Mouse (Mus musculus) heart, embryonic 11.5 days (tissue): ENCODE data around the gene Gm28635. TPM values are rescaled to one million over a fixed set of nuclear protein-coding genes. Genes with fewer than 3 reads are reported as not detected.

Source experiments
- ATAC-seq: fragments of 200-750 bp; cut with Nextera tagmentation; replicated peaks from 2 replicates; pipeline ENCODE4 v1.8.0; 2017; ENCODE audit warnings: moderate library complexity; ENCODE audit not compliant: insufficient number of reproducible peaks, low FRiP score, low TSS enrichment
- H3K27ac ChIP-seq: fragments of 300-500 bp; sonication (generic); 2 replicates; pipeline ENCODE4 v1.5.1; 2014; ENCODE audit warnings: mild to moderate bottlenecking, low read depth, low read length
- H3K27me3 ChIP-seq: fragments of 300-500 bp; sonication (generic); 2 replicates; pipeline ENCODE4 v1.6.1; 2014; ENCODE audit warnings: mild to moderate bottlenecking, low read length, mixed read lengths; ENCODE audit not compliant: control insufficient read depth, insufficient read depth
- H3K36me3 ChIP-seq: fragments of 300-500 bp; sonication (generic); 2 replicates; pipeline ENCODE4 v1.6.1; 2014; ENCODE audit warnings: mild to moderate bottlenecking, low read length, moderate library complexity, mixed read lengths; ENCODE audit not compliant: control insufficient read depth, insufficient read depth
- H3K4me1 ChIP-seq: fragments of 300-500 bp; sonication (generic); 2 replicates; pipeline ENCODE4 v1.6.1; 2014; ENCODE audit warnings: low read length; ENCODE audit not compliant: control insufficient read depth, insufficient read depth
- H3K4me2 ChIP-seq: fragments of 300-500 bp; sonication (generic); 2 replicates; pipeline ENCODE4 v1.6.1; 2014; ENCODE audit warnings: mild to moderate bottlenecking, moderate library complexity
- H3K4me3 ChIP-seq: fragments of 300-500 bp; sonication (generic); 2 replicates; pipeline ENCODE4 v1.5.1; 2014; ENCODE audit warnings: low read depth, low read length
- H3K9ac ChIP-seq: fragments of 300-500 bp; sonication (generic); 2 replicates; pipeline ENCODE4 v1.6.1; 2014; ENCODE audit warnings: mild to moderate bottlenecking, low read depth, low read length, moderate library complexity
- H3K9me3 ChIP-seq: fragments of 300-500 bp; sonication (generic); replicated peaks from 2 replicates; pipeline ENCODE4 v1.6.1; 2016; ENCODE audit warnings: low read length; ENCODE audit not compliant: control insufficient read depth
- WGBS: fragments of 180-500 bp; shearing (Covaris S2); extraction: QIAGEN DNeasy Blood & Tissue Kit; methylation state at CpG from one replicate; pipeline ENCODE4 v1.1.7; 2014; ENCODE audit not compliant: insufficient replicate concordance; 5-methylcytosine and 5-hydroxymethylcytosine counted together
- polyA plus RNA-seq: library from polyadenylated mRNA; unstranded; fragments of >200 nt; fragmentation: Nextera tagmentation; extraction: Ambion mirVana; gene quantifications from 2 replicates; pipeline ENCODE4 v1.2.1, GENCODE M21; 2014

The Gm28635 gene
- polyA plus RNA-seq: not detected in 2 replicates

- Histone ChIP-seq H3K4me1 (peaks cover 10% of the 10 kb centered on the region), H3K27ac (peak within 1 kb of the TSS; percentile 64), H3K4me3 (peak within 1 kb of the TSS; percentile 91), H3K4me2 (peak within 1 kb of the TSS; percentile 74), H3K9me3 (no peaks in the 10 kb centered on the region), H3K36me3 (peaks cover 12% of the 10 kb centered on the region), H3K27me3 (no peaks in the 10 kb centered on the region), H3K9ac (peak within 1 kb of the TSS; percentile 87)
- peak; percentile 99 for ATAC-seq
- WGBS: under 1% methylated on average over 43 of the region's 44 CpGs
Measured at GRCm38 (mm10) chr2:84677968-84678880, at the start of gene Gm28635, which contains the start of gene Med19. Gene Gm28635 (minus strand): TSS chr2:84678041. Gene Med19 (plus strand): TSS chr2:84678402.

DNA sequence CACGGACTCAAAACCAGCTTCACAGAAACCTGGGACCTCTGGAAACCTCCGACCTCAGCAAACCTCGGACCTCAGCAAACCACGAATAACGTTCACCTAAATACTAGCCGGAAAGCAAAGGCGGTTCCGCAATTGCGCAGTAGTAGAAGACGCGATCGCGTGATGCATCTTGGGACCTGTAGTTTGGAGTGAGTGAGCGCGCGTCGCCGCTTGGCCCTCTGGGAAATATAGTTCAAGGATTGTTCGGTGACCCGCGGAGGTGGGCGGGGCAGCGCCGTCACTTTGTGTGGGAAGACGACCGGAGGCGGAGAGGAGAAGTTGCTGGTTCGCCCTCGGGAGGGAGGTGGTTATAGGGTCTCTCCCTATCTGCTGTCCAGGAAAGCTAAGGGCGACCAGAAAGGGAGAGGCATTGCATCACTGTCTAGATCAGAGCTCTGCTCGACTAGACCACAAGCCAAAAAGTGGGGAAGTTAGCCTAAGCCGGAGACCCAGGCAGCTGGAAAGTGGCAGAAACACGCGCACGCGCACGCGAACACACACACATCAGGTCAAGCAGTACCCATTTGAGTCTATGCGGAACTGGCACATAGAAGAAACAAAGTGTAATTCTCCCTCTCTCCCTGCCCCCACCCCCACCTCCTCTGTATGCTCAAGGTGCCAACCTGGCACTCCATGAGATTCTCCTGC is 49.5 kb upstream of the Gm28635 start, which contains the start of gene Clp1:
Gene Clp1, minus strand, starts transcription at position 179 of the 687 bp plus-strand sequence.
- under 1% methylated on average over 39 of the region's 39 CpGs for WGBS
- peak within 1 kb of the TSS; percentile 89 for H3K4me2 ChIP-seq
- peaks cover 11% of the 10 kb centered on the region; the same call in 1 of the 2 replicates for H3K36me3 ChIP-seq
- H3K4me3 ChIP-seq: peak within 1 kb of the TSS; percentile 72
- peak within 1 kb of the TSS; percentile 87 for H3K27ac ChIP-seq
- H3K27me3 ChIP-seq: no peaks in the 10 kb centered on the region
- H3K4me1 ChIP-seq: peaks cover 6% of the 10 kb centered on the region; the same call in 1 of the 2 replicates
- no peaks in the 10 kb centered on the region for H3K9me3 ChIP-seq
- H3K9ac ChIP-seq: peak within 1 kb of the TSS; percentile 77
- ATAC-seq: peak; percentile 95

- Histone ChIP-seq H3K9ac (peak overlapping the region; percentile 77), H3K27ac (peak overlapping the region; percentile 59), H3K9me3 (no peaks in the 10 kb centered on the region), H3K4me2 (peak overlapping the region; percentile 89), H3K27me3 (no peaks in the 10 kb centered on the region), H3K4me3 (peak overlapping the region; percentile 72), H3K36me3 (peaks cover 11% of the 10 kb centered on the region; the same call in 1 of the 2 replicates), H3K4me1 (peaks cover 6% of the 10 kb centered on the region; the same call in 1 of the 2 replicates)
- ATAC-seq: no peak
- 4% methylated on average over 9 of the region's 9 CpGs for whole genome bisulfite sequencing
Measured at GRCm38 (mm10) chr2:84726716-84727115, 48.9 kb upstream of the Gm28635 start.

DNA sequence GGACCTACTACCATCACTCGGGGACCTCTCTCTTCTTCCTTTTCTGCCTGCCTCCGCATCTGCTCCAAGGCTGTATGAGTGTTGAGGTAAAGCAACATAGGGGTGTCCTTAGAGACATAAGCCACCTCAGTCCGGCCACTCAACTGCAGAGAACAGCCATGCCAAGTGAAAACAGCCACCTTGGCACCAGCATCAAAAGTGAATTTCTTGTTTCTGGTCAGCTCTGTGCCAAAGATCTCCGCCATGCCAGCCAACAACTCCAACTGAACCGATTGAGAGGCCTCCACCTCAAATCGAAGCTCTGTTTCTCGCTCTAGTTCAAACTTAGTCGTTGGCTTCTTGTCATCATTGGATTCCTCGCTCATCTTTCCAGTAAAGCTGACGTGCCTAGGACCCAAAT is 47.9 kb upstream of the Gm28635 start:
- no peak for ATAC-seq
- no peaks in the 10 kb centered on the region for H3K27me3 ChIP-seq

GRCm38 (mm10) chr2:84723856-84724255 is 46.0 kb upstream of the Gm28635 start:
- Histone ChIP-seq H3K9ac (no peak overlapping the region), H3K4me1 (peaks cover 6% of the 10 kb centered on the region; the same call in 1 of the 2 replicates), H3K4me3 (no peak overlapping the region), H3K27ac (no peak overlapping the region), H3K36me3 (peaks cover 11% of the 10 kb centered on the region; the same call in 1 of the 2 replicates), H3K27me3 (no peaks in the 10 kb centered on the region), H3K4me2 (no peak overlapping the region), H3K9me3 (no peaks in the 10 kb centered on the region)
- WGBS: 91% methylated on average over 14 of the region's 14 CpGs
- no peak for ATAC-seq

More for the DNA sequence above, 47.9 kb upstream of the Gm28635 start:
- H3K36me3 ChIP-seq: peaks cover 11% of the 10 kb centered on the region; the same call in 1 of the 2 replicates
- peak overlapping the region; percentile 72 for H3K4me3 ChIP-seq
- peaks cover 6% of the 10 kb centered on the region; the same call in 1 of the 2 replicates for H3K4me1 ChIP-seq
- H3K9ac ChIP-seq: 0 out of 2 replicates have a peak overlapping the region, but pooled peaks have one; percentile 77
- H3K27ac ChIP-seq: no peak overlapping the region
- H3K4me2 ChIP-seq: peak overlapping the region; percentile 89
- 92% methylated on average over 10 of the region's 10 CpGs for WGBS
- no peaks in the 10 kb centered on the region for H3K9me3 ChIP-seq

GRCm38 (mm10) chr2:84721182-84721581 is 43.3 kb upstream of the Gm28635 start:
- H3K36me3 ChIP-seq: peaks cover 11% of the 10 kb centered on the region; the same call in 1 of the 2 replicates
- ATAC-seq: no peak
- H3K27me3 ChIP-seq: no peaks in the 10 kb centered on the region
- H3K4me3 ChIP-seq: no peak overlapping the region
- H3K4me2 ChIP-seq: no peak overlapping the region
- H3K9ac ChIP-seq: no peak overlapping the region
- WGBS: 64% methylated on average over 3 of the region's 3 CpGs
- H3K27ac ChIP-seq: no peak overlapping the region
- H3K4me1 ChIP-seq: peaks cover 1% of the 10 kb centered on the region; the same call in 1 of the 2 replicates
- H3K9me3 ChIP-seq: no peaks in the 10 kb centered on the region

DNA sequence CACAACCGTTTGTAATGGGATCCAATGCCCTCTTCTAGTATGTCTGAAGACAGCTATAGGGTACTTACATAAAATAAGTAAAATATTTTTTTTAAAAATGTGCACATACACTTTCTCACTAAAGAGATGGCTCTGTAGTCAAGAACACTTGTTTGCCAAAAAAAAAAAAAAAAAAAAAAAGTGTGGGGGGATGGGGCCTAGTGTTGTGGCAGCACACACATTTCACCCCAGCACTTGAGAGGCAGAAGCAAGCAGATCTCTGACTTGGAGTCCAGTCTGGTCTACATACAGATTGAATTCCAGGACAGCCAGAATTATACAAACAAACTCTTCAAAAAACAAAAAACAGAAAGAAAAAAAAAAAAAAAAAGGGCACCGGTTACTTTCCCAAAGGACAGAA is 42.9 kb upstream of the Gm28635 start:
- Histone ChIP-seq H3K9me3 (no peaks in the 10 kb centered on the region), H3K4me3 (no peak overlapping the region), H3K27me3 (no peaks in the 10 kb centered on the region), H3K4me1 (no peaks in the 10 kb centered on the region), H3K4me2 (no peak overlapping the region), H3K27ac (no peak overlapping the region), H3K36me3 (peaks cover 11% of the 10 kb centered on the region; the same call in 1 of the 2 replicates), H3K9ac (no peak overlapping the region)
- 75% methylated on average over 2 of the region's 2 CpGs for WGBS
- no peak for ATAC-seq

- Histone ChIP-seq H3K4me3 (no peak overlapping the region), H3K27me3 (no peaks in the 10 kb centered on the region), H3K9me3 (no peaks in the 10 kb centered on the region), H3K4me1 (peaks cover 7% of the 10 kb centered on the region), H3K9ac (no peak overlapping the region), H3K4me2 (no peak overlapping the region), H3K27ac (no peak overlapping the region), H3K36me3 (no peaks in the 10 kb centered on the region)
- WGBS: 94% methylated on average over 4 of the region's 4 CpGs
- ATAC-seq: no peak
Measured at GRCm38 (mm10) chr2:84717357-84717756, 39.5 kb upstream of the Gm28635 start.
